Mouse (Mus musculus) heart, adult 2 months (tissue): Measurements from ENCODE around the gene Gm8764.
"Not testable (repeated sequence)": the region's sequence is repeated elsewhere in the genome, so short reads cannot be mapped to it uniquely, and the experiment has no call there.

Experiments
- CTCF ChIP-seq: fragments of 200-600 bp; IDR thresholded peaks from 2 replicates; pipeline ENCODE4 v1.8.1; 2022; ENCODE audit warnings: antibody characterized with exemption, mild to moderate bottlenecking, moderate library complexity
- POLR2A ChIP-seq: fragments of 200-500 bp; IDR thresholded peaks from 2 replicates; pipeline ENCODE4 v1.6.1; 2011; ENCODE audit warnings: mild to moderate bottlenecking, low read depth, low read length, control low read depth; ENCODE audit not compliant: insufficient read depth

DNA sequence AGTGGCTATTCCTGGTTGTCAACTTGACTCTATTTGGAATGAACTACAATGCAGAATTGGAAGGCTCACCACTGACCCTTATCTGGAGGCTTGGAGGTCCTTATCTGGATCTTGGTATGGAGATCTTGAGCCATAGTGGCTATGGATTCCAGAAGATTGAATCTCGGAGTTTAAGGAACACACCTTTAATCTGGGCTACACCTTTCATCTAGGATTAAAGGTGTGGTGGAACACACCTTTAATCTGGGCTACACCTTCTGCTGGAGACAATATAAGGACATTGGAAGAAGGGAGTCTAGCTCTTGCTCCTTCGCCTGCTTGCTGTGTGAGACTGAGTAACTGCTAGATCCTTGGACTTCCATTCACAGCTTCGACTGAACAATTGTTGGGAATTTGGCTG lies 8.4 kb downstream of the Gm8764 start, which contains the start of gene Gm21304:
- TF ChIP-seq CTCF, POLR2A: not testable (repeated sequence)
